Mouse (Mus musculus): Measurements from ENCODE around the gene Fra10ac1. TPM values are rescaled to one million over a fixed set of nuclear protein-coding genes. Genes with fewer than 3 reads are reported as not detected.

Gene Fra10ac1
- total and polyA plus RNA-seq, 2 experiments from 2014 or later: 13.0 to 36.1 TPM

GRCm38 (mm10) chr19:38195245-38195644 lies 28.7 kb downstream of the Fra10ac1 start:
- Histone ChIP-seq H3K27ac (ENCODE audit: low read depth, low read length) (no peak overlapping the region), H3K27me3 (ENCODE audit: insufficient read depth, low read length) (no peaks in the 10 kb centered on the region), H3K4me2 (ENCODE audit: low read depth) (no peak overlapping the region), H3K9ac (no peak overlapping the region), H3K4me3 (ENCODE audit: low read depth, low read length) (no peak overlapping the region), H3K4me1 (ENCODE audit: insufficient read depth) (no peaks in the 10 kb centered on the region), H3K9me3 (ENCODE audit: low read length) (no peaks in the 10 kb centered on the region), H3K36me3 (ENCODE audit: insufficient read depth) (peaks cover 3% of the 10 kb centered on the region; the same call in 1 of the 2 replicates)
- TF ChIP-seq CTCF (IDR thresholded peaks at IDR 0.05; ENCODE audit: low read depth): no peak
- DNase-seq (no peak), ATAC-seq (no peak)
- 95% methylated on average over 4 of the region's 4 CpGs for WGBS

DNA sequence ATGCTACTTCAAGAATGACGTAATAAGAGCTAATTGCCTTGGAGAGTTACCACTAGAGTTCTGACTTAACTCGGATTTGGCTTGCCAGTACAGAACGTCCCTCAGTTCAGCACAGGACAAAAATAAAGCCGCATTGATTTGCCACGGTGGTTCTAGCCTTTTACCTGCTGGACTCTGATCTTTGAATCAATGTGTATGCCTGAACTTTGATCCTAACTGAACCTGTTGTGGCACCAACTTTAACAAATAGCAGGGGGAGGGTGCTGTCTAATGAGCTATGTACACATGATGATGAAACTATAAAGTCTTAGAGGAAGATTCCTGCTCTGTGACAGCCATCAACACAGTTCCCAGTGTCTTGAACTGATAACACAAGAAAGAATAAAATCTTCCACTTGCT lies 32.5 kb downstream of the Fra10ac1 start:
- Histone ChIP-seq H3K36me3 (ENCODE audit: insufficient read depth) (peaks cover 14% of the 10 kb centered on the region), H3K4me2 (ENCODE audit: low read depth) (no peak overlapping the region), H3K4me1 (ENCODE audit: insufficient read depth) (no peaks in the 10 kb centered on the region), H3K27me3 (ENCODE audit: insufficient read depth, low read length) (no peaks in the 10 kb centered on the region), H3K9me3 (ENCODE audit: low read length) (no peaks in the 10 kb centered on the region), H3K9ac (no peak overlapping the region), H3K27ac (ENCODE audit: low read depth, low read length) (no peak overlapping the region), H3K4me3 (ENCODE audit: low read depth, low read length) (no peak overlapping the region)
- no peak for TF ChIP-seq CTCF (IDR thresholded peaks at IDR 0.05; ENCODE audit: low read depth)
- DNase-seq: no peak
- ATAC-seq: no peak
- WGBS: 83% methylated on average over 5 of the region's 5 CpGs

DNA sequence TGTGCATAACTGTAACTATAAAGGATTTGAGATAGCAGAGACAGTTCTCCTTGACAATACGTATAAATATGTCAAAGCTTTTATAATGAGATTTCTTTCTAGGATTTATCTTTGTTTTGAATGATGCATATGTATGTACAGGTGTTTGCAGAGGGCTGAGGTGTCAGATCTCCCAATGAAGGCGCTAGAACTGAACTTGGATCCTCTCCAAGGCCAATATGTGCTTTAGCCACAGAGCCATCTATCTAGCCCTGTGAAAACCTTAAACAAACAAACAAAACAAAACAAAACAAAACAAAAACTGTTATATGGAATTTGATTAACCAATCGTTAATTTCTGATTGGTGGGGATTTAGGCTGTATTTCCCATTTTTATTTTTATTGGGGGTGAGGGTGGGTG lies 33.4 kb downstream of the Fra10ac1 start:
- DNase-seq (no peak), ATAC-seq (no peak)
- no peaks in the 10 kb centered on the region for H3K27me3 ChIP-seq (ENCODE audit: insufficient read depth, low read length)
- H3K9ac ChIP-seq: no peak overlapping the region
- H3K36me3 ChIP-seq (ENCODE audit: insufficient read depth): peaks cover 14% of the 10 kb centered on the region
- no peak overlapping the region for H3K4me2 ChIP-seq (ENCODE audit: low read depth)
- TF ChIP-seq CTCF (IDR thresholded peaks at IDR 0.05; ENCODE audit: low read depth): no peak
- H3K4me3 ChIP-seq (ENCODE audit: low read depth, low read length): no peak overlapping the region
- no peaks in the 10 kb centered on the region for H3K4me1 ChIP-seq (ENCODE audit: insufficient read depth)
- no peak overlapping the region for H3K27ac ChIP-seq (ENCODE audit: low read depth, low read length)
- no peaks in the 10 kb centered on the region for H3K9me3 ChIP-seq (ENCODE audit: low read length)
- WGBS: 70% methylated on average over 3 of the region's 3 CpGs

DNA sequence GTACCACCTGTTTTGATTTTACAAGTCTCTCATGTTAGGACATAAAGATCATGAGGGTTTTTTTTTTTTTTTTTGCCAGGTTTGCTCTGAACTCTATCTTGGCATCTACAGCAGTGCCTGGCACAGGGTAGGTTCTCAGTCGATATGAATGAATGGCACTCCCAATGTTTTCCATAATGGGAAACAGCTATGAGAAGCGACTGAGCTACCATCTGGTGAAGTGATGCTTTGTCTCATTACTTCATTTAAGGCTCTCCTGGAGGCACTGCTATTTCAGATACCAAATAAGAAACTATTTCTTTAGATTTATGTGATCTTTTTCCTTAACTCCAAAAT lies 36.6 kb downstream of the Fra10ac1 start:
- Histone ChIP-seq H3K27ac (ENCODE audit: low read depth, low read length) (no peak overlapping the region), H3K4me3 (ENCODE audit: low read depth, low read length) (no peak overlapping the region), H3K9me3 (ENCODE audit: low read length) (no peaks in the 10 kb centered on the region), H3K4me1 (ENCODE audit: insufficient read depth) (no peaks in the 10 kb centered on the region), H3K36me3 (ENCODE audit: insufficient read depth) (peaks cover 11% of the 10 kb centered on the region), H3K27me3 (ENCODE audit: insufficient read depth, low read length) (no peaks in the 10 kb centered on the region), H3K9ac (no peak overlapping the region), H3K4me2 (ENCODE audit: low read depth) (no peak overlapping the region)
- DNase-seq (peak; percentile 58), ATAC-seq (peak; percentile 93)
- no peak for TF ChIP-seq CTCF (IDR thresholded peaks at IDR 0.05; ENCODE audit: low read depth)
- 44% methylated on average over 2 of the region's 2 CpGs for WGBS

DNA sequence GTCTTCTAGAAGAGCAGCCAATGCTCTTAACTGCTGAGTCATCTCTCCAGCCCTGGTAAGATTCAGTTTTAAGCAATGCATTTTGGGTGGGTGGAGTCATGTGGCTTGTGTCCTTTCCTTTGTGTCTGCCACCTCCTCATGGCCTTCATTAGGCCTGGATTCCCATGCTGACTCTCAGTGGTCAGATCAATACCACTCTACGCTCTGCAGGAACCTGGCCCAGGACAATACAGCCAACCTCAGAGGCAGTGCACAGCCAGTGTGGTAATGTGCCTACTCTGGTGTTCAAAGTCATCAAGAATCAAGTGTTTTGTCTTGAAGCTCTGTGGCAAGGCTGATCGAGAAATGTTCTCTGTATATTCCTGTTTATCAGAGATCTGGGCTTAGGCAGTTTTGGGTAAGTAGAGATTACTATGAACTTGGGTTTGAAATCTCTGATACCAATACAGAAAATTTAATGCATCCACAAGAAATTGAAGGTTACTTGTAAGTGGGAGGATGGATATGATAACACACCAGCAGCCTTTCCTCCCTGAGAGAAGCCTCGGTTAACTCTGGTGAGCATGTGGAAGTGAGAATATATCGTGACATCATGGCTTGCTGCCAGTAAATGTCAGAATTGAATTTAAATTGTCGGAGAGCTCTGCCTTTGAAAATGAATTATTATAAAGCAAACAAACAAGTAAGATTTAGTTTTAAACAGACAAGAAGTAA lies 37.2 kb downstream of the Fra10ac1 start:
- 68% methylated on average over 5 of the region's 5 CpGs for WGBS
- ATAC-seq: peak; percentile 85

GRCm38 (mm10) chr19:38179675-38180074 lies 44.3 kb downstream of the Fra10ac1 start:
- no peak overlapping the region for H3K9ac ChIP-seq
- H3K9me3 ChIP-seq (ENCODE audit: low read length): no peaks in the 10 kb centered on the region
- WGBS: 85% methylated on average over 9 of the region's 9 CpGs
- no peak for TF ChIP-seq CTCF (IDR thresholded peaks at IDR 0.05; ENCODE audit: low read depth)
- no peak overlapping the region for H3K4me2 ChIP-seq (ENCODE audit: low read depth)
- H3K27me3 ChIP-seq (ENCODE audit: insufficient read depth, low read length): no peaks in the 10 kb centered on the region
- H3K4me1 ChIP-seq (ENCODE audit: insufficient read depth): no peaks in the 10 kb centered on the region
- no peak overlapping the region for H3K4me3 ChIP-seq (ENCODE audit: low read depth, low read length)
- DNase-seq (no peak), ATAC-seq (no peak)
- H3K36me3 ChIP-seq (ENCODE audit: insufficient read depth): no peaks in the 10 kb centered on the region
- H3K27ac ChIP-seq (ENCODE audit: low read depth, low read length): no peak overlapping the region

More for the DNA sequence above, 37.2 kb downstream of the Fra10ac1 start:
- Histone ChIP-seq H3K4me1 (ENCODE audit: insufficient read depth) (no peaks in the 10 kb centered on the region), H3K4me3 (ENCODE audit: low read depth, low read length) (no peak overlapping the region), H3K27ac (ENCODE audit: low read depth, low read length) (peak overlapping the region; percentile 50; the same call in 1 of the 2 replicates), H3K4me2 (ENCODE audit: low read depth) (no peak overlapping the region), H3K9me3 (ENCODE audit: low read length) (no peaks in the 10 kb centered on the region), H3K9ac (no peak overlapping the region), H3K36me3 (ENCODE audit: insufficient read depth) (peaks cover 11% of the 10 kb centered on the region), H3K27me3 (ENCODE audit: insufficient read depth, low read length) (no peaks in the 10 kb centered on the region)
- no peak for TF ChIP-seq CTCF (IDR thresholded peaks at IDR 0.05; ENCODE audit: low read depth)
- DNase-seq: peak; percentile 73

GRCm38 (mm10) chr19:38164633-38165032 lies 59.3 kb downstream of the Fra10ac1 start:
- H3K4me1 ChIP-seq (ENCODE audit: insufficient read depth): no peaks in the 10 kb centered on the region
- TF ChIP-seq CTCF (IDR thresholded peaks at IDR 0.05; ENCODE audit: low read depth): no peak
- no peaks in the 10 kb centered on the region for H3K9me3 ChIP-seq (ENCODE audit: low read length)
- DNase-seq (no peak), ATAC-seq (no peak)
- H3K36me3 ChIP-seq (ENCODE audit: insufficient read depth): no peaks in the 10 kb centered on the region
- H3K27ac ChIP-seq (ENCODE audit: low read depth, low read length): no peak overlapping the region
- H3K4me3 ChIP-seq (ENCODE audit: low read depth, low read length): no peak overlapping the region
- H3K9ac ChIP-seq: no peak overlapping the region
- H3K4me2 ChIP-seq (ENCODE audit: low read depth): no peak overlapping the region
- H3K27me3 ChIP-seq (ENCODE audit: insufficient read depth, low read length): no peaks in the 10 kb centered on the region
- 55% methylated on average over 2 of the region's 2 CpGs for WGBS
